Mouse (Mus musculus) neural tube, embryonic 14.5 days (tissue): ENCODE data around the gene Rab3il1. TPM values are rescaled to one million over a fixed set of nuclear protein-coding genes. Genes with fewer than 3 reads are reported as not detected.

Experiments used
- ATAC-seq: fragments of 200-750 bp; cut with Nextera tagmentation; 2 replicates; pipeline ENCODE4 v1.8.0; 2017; ENCODE audit warnings: low read depth, mild to moderate bottlenecking, moderate TSS enrichment, moderate library complexity
- H3K27ac ChIP-seq: fragments of 300-500 bp; sonication (generic); 2 replicates; pipeline ENCODE4 v1.5.1; 2014; ENCODE audit warnings: low read depth, mild to moderate bottlenecking, control low read depth, low read length, moderate library complexity, mixed read lengths
- H3K27me3 ChIP-seq: fragments of 300-500 bp; sonication (generic); 2 replicates; pipeline ENCODE4 v1.6.1; 2014; ENCODE audit warnings: low read length; ENCODE audit not compliant: control insufficient read depth, insufficient read depth
- H3K36me3 ChIP-seq: fragments of 300-500 bp; sonication (generic); 2 replicates; pipeline ENCODE4 v1.6.1; 2014; ENCODE audit warnings: low read length, mixed read lengths; ENCODE audit not compliant: control insufficient read depth, insufficient read depth
- H3K4me1 ChIP-seq: fragments of 300-500 bp; sonication (generic); 2 replicates; pipeline ENCODE4 v1.6.1; 2014; ENCODE audit warnings: low read length; ENCODE audit not compliant: control insufficient read depth, insufficient read depth
- H3K4me2 ChIP-seq: fragments of 300-500 bp; sonication (generic); 2 replicates; pipeline ENCODE4 v1.6.1; 2014; ENCODE audit warnings: mild to moderate bottlenecking, low read depth, low read length, control low read depth
- H3K4me3 ChIP-seq: fragments of 300-500 bp; sonication (generic); 2 replicates; pipeline ENCODE4 v1.5.1; 2014; ENCODE audit warnings: low read depth, low read length, control low read depth, mixed read lengths
- H3K9ac ChIP-seq: fragments of 300-500 bp; sonication (generic); replicated peaks from 2 replicates; pipeline ENCODE4 v1.6.1; 2014; ENCODE audit warnings: low read depth, mild to moderate bottlenecking, control low read depth, low read length, mixed read lengths
- H3K9me3 ChIP-seq: fragments of 300-500 bp; sonication (generic); 2 replicates; pipeline ENCODE4 v1.6.1; 2016; ENCODE audit warnings: low read length; ENCODE audit not compliant: control insufficient read depth
- WGBS: fragments of 180-500 bp; shearing (Covaris S2); extraction: QIAGEN DNeasy Blood & Tissue Kit; methylation state at CpG from one replicate; pipeline ENCODE4 v1.1.7; 2014; 5-methylcytosine and 5-hydroxymethylcytosine counted together
- polyA plus RNA-seq: library from polyadenylated mRNA; unstranded; fragments of >200 nt; fragmentation: Nextera tagmentation; extraction: Ambion mirVana; gene quantifications from 2 replicates; pipeline ENCODE4 v1.2.1, GENCODE M21; 2014

Gene Rab3il1
- polyA plus RNA-seq, 1 experiment from 2014 or later, result 13.6 TPM

GRCm38 (mm10) chr19:10000330-10000729 is 1.1 kb upstream of the Rab3il1 start:
- ATAC-seq, result no peak
- WGBS, result 29% methylated on average over 3 of the region's 3 CpGs
- Histone ChIP-seq H3K9ac (no peak overlapping the region), H3K4me2 (no peak overlapping the region), H3K27me3 (no peaks in the 10 kb centered on the region), H3K27ac (no peak overlapping the region), H3K36me3 (no peaks in the 10 kb centered on the region), H3K9me3 (no peaks in the 10 kb centered on the region), H3K4me3 (no peak overlapping the region), H3K4me1 (no peaks in the 10 kb centered on the region)

GRCm38 (mm10) chr19:10003696-10004095 is 2.2 kb downstream of the Rab3il1 start:
- H3K9me3 ChIP-seq, result no peaks in the 10 kb centered on the region
- WGBS, result 97% methylated on average over 1 of the region's 1 CpGs
- no peak overlapping the region for H3K27ac ChIP-seq
- no peaks in the 10 kb centered on the region for H3K36me3 ChIP-seq
- H3K4me3 ChIP-seq, result no peak overlapping the region
- H3K9ac ChIP-seq, result no peak overlapping the region
- ATAC-seq, result no peak
- no peak overlapping the region for H3K4me2 ChIP-seq
- no peaks in the 10 kb centered on the region for H3K27me3 ChIP-seq
- no peaks in the 10 kb centered on the region for H3K4me1 ChIP-seq

GRCm38 (mm10) chr19:10011408-10011807 is 9.9 kb downstream of the Rab3il1 start:
- H3K9me3 ChIP-seq, result no peaks in the 10 kb centered on the region
- ATAC-seq, result no peak
- H3K4me3 ChIP-seq, result no peak overlapping the region
- H3K4me1 ChIP-seq, result no peaks in the 10 kb centered on the region
- no peak overlapping the region for H3K9ac ChIP-seq
- 83% methylated on average over 1 of the region's 1 CpGs for WGBS
- H3K27me3 ChIP-seq, result no peaks in the 10 kb centered on the region
- no peaks in the 10 kb centered on the region for H3K36me3 ChIP-seq
- H3K27ac ChIP-seq, result no peak overlapping the region
- H3K4me2 ChIP-seq, result no peak overlapping the region

DNA sequence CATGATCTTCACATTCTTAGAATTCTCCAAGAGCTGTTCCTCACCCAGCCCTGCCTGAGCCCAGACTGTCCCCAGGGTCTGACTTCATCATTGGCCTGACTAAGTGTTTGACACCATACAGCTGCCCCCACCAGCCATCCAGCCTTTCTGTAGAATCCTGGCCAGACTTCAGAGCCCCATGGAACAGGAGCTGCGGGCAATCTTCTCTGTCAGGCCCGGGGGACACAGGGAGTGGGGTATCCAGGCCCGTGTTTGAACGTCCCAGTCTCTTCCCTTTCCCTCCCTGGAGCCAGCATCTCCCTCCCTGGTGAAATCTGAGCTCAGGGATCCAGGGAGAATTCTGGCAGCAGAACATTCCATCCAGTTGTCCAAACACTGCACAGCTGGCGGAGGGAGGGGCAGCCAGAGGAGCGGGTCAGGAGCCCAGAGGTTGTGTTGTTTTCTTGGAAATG is 11.4 kb downstream of the Rab3il1 start:
- 52% methylated on average over 6 of the region's 6 CpGs for WGBS
- H3K4me2 ChIP-seq, result no peak overlapping the region
- H3K27ac ChIP-seq, result no peak overlapping the region
- H3K27me3 ChIP-seq, result no peaks in the 10 kb centered on the region
- no peak overlapping the region for H3K9ac ChIP-seq
- no peaks in the 10 kb centered on the region for H3K4me1 ChIP-seq
- no peak overlapping the region for H3K4me3 ChIP-seq
- H3K36me3 ChIP-seq, result no peaks in the 10 kb centered on the region
- ATAC-seq, result no peak
- no peaks in the 10 kb centered on the region for H3K9me3 ChIP-seq

DNA sequence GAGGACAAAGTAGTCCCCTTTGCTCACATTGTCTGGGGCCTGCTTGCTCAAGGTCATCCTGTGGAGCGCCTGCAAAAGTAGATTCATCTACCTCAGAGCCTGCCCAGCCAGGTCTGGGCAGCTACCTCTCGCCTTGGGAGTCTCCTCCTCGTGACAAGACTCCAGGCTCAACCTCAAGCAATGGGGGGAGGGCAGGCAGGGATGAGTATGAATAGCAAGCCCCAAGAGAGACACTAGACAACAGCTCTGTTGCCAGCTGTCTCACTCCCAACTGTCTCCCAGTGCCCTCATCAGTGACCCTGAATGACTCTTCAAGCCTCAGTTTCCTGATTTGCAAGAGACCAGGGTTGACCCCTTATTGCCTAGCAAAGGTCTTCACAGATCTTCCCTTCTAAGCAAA is 11.9 kb downstream of the Rab3il1 start:
- no peak for ATAC-seq
- Histone ChIP-seq H3K36me3 (no peaks in the 10 kb centered on the region), H3K9me3 (no peaks in the 10 kb centered on the region), H3K27me3 (no peaks in the 10 kb centered on the region), H3K9ac (no peak overlapping the region), H3K27ac (no peak overlapping the region), H3K4me3 (no peak overlapping the region), H3K4me1 (no peaks in the 10 kb centered on the region), H3K4me2 (no peak overlapping the region)
- WGBS, result 60% methylated on average over 3 of the region's 3 CpGs

DNA sequence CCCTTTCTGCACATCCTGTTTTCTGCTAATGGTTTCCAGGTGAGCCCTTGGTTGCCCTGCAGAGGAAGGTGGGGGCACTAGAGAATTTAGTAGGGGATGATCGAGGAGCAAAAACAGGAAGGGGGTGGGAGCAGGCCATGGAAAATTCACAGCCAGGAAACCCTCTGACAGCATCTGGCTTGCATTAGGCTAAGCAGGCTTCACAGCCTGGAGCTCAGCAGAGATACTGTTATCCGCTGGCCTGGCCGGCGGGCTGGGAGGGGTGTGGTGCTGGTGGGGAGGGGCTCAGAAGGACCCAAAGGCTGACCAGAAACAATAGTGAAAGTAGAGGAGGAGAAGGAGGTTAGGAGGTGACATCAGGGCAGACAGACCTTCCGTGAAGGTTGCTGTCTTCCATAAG is 12.4 kb downstream of the Rab3il1 start:
- Histone ChIP-seq H3K4me3 (no peak overlapping the region), H3K27ac (no peak overlapping the region), H3K9ac (no peak overlapping the region), H3K36me3 (no peaks in the 10 kb centered on the region), H3K9me3 (no peaks in the 10 kb centered on the region), H3K4me2 (no peak overlapping the region), H3K4me1 (peaks cover 5% of the 10 kb centered on the region; the same call in 1 of the 2 replicates), H3K27me3 (no peaks in the 10 kb centered on the region)
- ATAC-seq, result no peak
- 75% methylated on average over 5 of the region's 5 CpGs for whole genome bisulfite sequencing

DNA sequence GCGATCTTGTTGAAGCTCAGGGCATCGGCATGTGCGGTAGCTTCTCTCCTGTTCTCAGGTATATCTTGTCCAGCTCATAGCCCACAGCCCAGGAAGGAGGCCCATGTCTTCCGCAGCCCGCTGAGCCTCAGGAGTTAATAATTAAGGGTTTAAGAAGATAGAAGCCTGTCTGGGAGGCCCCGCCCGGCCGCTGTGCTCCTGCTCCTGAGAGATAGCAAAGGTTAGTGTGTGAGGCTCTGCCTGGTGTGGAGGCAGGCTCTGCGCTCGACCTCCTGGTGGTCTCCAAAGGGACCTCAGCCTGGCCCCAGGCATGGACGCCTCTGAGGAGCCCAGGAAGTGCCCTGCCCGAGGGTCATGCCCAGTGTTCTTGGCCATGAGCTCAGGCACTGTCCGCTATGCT is 13.4 kb downstream of the Rab3il1 start:
- WGBS, result 86% methylated on average over 13 of the region's 13 CpGs
- ATAC-seq, result no peak
- H3K27ac ChIP-seq, result no peak overlapping the region
- no peak overlapping the region for H3K9ac ChIP-seq
- no peak overlapping the region for H3K4me3 ChIP-seq
- H3K27me3 ChIP-seq, result no peaks in the 10 kb centered on the region
- peaks cover 8% of the 10 kb centered on the region; the same call in 1 of the 2 replicates for H3K4me1 ChIP-seq
- no peaks in the 10 kb centered on the region for H3K9me3 ChIP-seq
- H3K36me3 ChIP-seq, result no peaks in the 10 kb centered on the region
- no peak overlapping the region for H3K4me2 ChIP-seq

- H3K9me3 ChIP-seq, result no peaks in the 10 kb centered on the region
- no peaks in the 10 kb centered on the region for H3K36me3 ChIP-seq
- no peak for ATAC-seq
- H3K9ac ChIP-seq, result no peak overlapping the region
- no peak overlapping the region for H3K4me3 ChIP-seq
- peaks cover 8% of the 10 kb centered on the region; the same call in 1 of the 2 replicates for H3K4me1 ChIP-seq
- no peak overlapping the region for H3K27ac ChIP-seq
- WGBS, result 83% methylated on average over 4 of the region's 4 CpGs
- no peak overlapping the region for H3K4me2 ChIP-seq
- H3K27me3 ChIP-seq, result no peaks in the 10 kb centered on the region
Measured at GRCm38 (mm10) chr19:10015442-10015841, 14.0 kb downstream of the Rab3il1 start.

- no peaks in the 10 kb centered on the region for H3K36me3 ChIP-seq
- no peak overlapping the region for H3K9ac ChIP-seq
- WGBS, result 94% methylated on average over 4 of the region's 4 CpGs
Measured at GRCm38 (mm10) chr19:10016151-10016550, 14.7 kb downstream of the Rab3il1 start.

More at GRCm38 (mm10) chr19:10016151-10016550, 14.7 kb downstream of the Rab3il1 start:
- no peaks in the 10 kb centered on the region for H3K9me3 ChIP-seq
- no peak overlapping the region for H3K4me3 ChIP-seq
- ATAC-seq, result no peak
- no peaks in the 10 kb centered on the region for H3K27me3 ChIP-seq
- H3K27ac ChIP-seq, result no peak overlapping the region
- H3K4me1 ChIP-seq, result peaks cover 8% of the 10 kb centered on the region; the same call in 1 of the 2 replicates
- H3K4me2 ChIP-seq, result no peak overlapping the region
